Mouse (Mus musculus) splenic B cell, adult 2 months (primary cell): ENCODE data around the gene Rnf216.

Experiments
- DNase-seq: peaks from one replicate; pipeline ENCODE4 v3.0.0-alpha.2; 2011; ENCODE audit warnings: low read depth, low spot score
- H3K27me3 ChIP-seq: 2 replicates; pipeline ENCODE4 v1.6.1; 2012; ENCODE audit warnings: mild to moderate bottlenecking, low read length, moderate library complexity, mixed read lengths; ENCODE audit not compliant: control insufficient read depth, poor library complexity, insufficient read depth, severe bottlenecking
- H3K36me3 ChIP-seq: 2 replicates; pipeline ENCODE4 v1.6.1; 2012; ENCODE audit warnings: mild to moderate bottlenecking, low read length, moderate library complexity, mixed read lengths; ENCODE audit not compliant: control insufficient read depth, poor library complexity, insufficient read depth, severe bottlenecking

Gene Rnf216

GRCm38 (mm10) chr5:142984271-142984670 lies 128.5 kb downstream of the Rnf216 start:
- DNase-seq = no peak
- H3K27me3 ChIP-seq = no peaks in the 10 kb centered on the region
- H3K36me3 ChIP-seq = no peaks in the 10 kb centered on the region

GRCm38 (mm10) chr5:142983174-142983573 lies 129.6 kb downstream of the Rnf216 start:
- no peak for DNase-seq

GRCm38 (mm10) chr5:142982046-142982801 lies 130.6 kb downstream of the Rnf216 start:
- no peaks in the 10 kb centered on the region for H3K27me3 ChIP-seq
- no peak for DNase-seq
- no peaks in the 10 kb centered on the region for H3K36me3 ChIP-seq

More at GRCm38 (mm10) chr5:142983174-142983573, 129.6 kb downstream of the Rnf216 start:
- Histone ChIP-seq H3K27me3 (no peaks in the 10 kb centered on the region), H3K36me3 (no peaks in the 10 kb centered on the region)

GRCm38 (mm10) chr5:142976516-142976915 lies 136.3 kb downstream of the Rnf216 start:
- Histone ChIP-seq H3K36me3 (no peaks in the 10 kb centered on the region), H3K27me3 (no peaks in the 10 kb centered on the region)
- no peak for DNase-seq

GRCm38 (mm10) chr5:142974598-142975121 lies 138.1 kb downstream of the Rnf216 start:
- DNase-seq = peak; percentile 46
- H3K27me3 ChIP-seq = no peaks in the 10 kb centered on the region

GRCm38 (mm10) chr5:142973971-142974370 lies 138.8 kb downstream of the Rnf216 start:
- no peaks in the 10 kb centered on the region for H3K36me3 ChIP-seq
- no peak for DNase-seq
- no peaks in the 10 kb centered on the region for H3K27me3 ChIP-seq

More at GRCm38 (mm10) chr5:142974598-142975121, 138.1 kb downstream of the Rnf216 start:
- no peaks in the 10 kb centered on the region for H3K36me3 ChIP-seq

GRCm38 (mm10) chr5:142968411-142968810 lies 144.4 kb downstream of the Rnf216 start:
- H3K27me3 ChIP-seq = no peaks in the 10 kb centered on the region; the same call in 1 of the 2 replicates
- H3K36me3 ChIP-seq = no peaks in the 10 kb centered on the region
- no peak for DNase-seq

GRCm38 (mm10) chr5:142964650-142965049 lies 148.1 kb downstream of the Rnf216 start:
- no peak for DNase-seq
- Histone ChIP-seq H3K27me3 (no peaks in the 10 kb centered on the region; the same call in 1 of the 2 replicates), H3K36me3 (no peaks in the 10 kb centered on the region)

GRCm38 (mm10) chr5:142963705-142964494 lies 148.9 kb downstream of the Rnf216 start:
- no peaks in the 10 kb centered on the region; the same call in 1 of the 2 replicates for H3K27me3 ChIP-seq
- no peak for DNase-seq
- no peaks in the 10 kb centered on the region for H3K36me3 ChIP-seq

GRCm38 (mm10) chr5:142963003-142963704 lies 149.6 kb downstream of the Rnf216 start:
- H3K27me3 ChIP-seq = no peaks in the 10 kb centered on the region; the same call in 1 of the 2 replicates
- no peak for DNase-seq

GRCm38 (mm10) chr5:142962444-142962961 lies 150.3 kb downstream of the Rnf216 start:
- DNase-seq = no peak
- H3K27me3 ChIP-seq = no peaks in the 10 kb centered on the region; the same call in 1 of the 2 replicates
- no peaks in the 10 kb centered on the region for H3K36me3 ChIP-seq

More at GRCm38 (mm10) chr5:142963003-142963704, 149.6 kb downstream of the Rnf216 start:
- H3K36me3 ChIP-seq = no peaks in the 10 kb centered on the region

- no peak for DNase-seq
- no peaks in the 10 kb centered on the region for H3K36me3 ChIP-seq
- H3K27me3 ChIP-seq = no peaks in the 10 kb centered on the region; the same call in 1 of the 2 replicates
Measured at GRCm38 (mm10) chr5:142961881-142962443, 150.8 kb downstream of the Rnf216 start.

- Histone ChIP-seq H3K36me3 (no peaks in the 10 kb centered on the region), H3K27me3 (no peaks in the 10 kb centered on the region; the same call in 1 of the 2 replicates)
- no peak for DNase-seq
Measured at GRCm38 (mm10) chr5:142961398-142961880, 151.4 kb downstream of the Rnf216 start.
